Mouse (Mus musculus) monocyte, adult 5-6 weeks (primary cell): ENCODE measurements around the gene 2010109A12Rik. TPM values are rescaled to one million over a fixed set of nuclear protein-coding genes. Genes with fewer than 3 reads are reported as not detected.

Experiments
- ATAC-seq: fragments of 153-309, 156-312 bp; replicated peaks from 2 replicates; pipeline ENCODE4 v1.8.0; 2017; ENCODE audit warnings: mild to moderate bottlenecking; ENCODE audit not compliant: low TSS enrichment, insufficient number of reproducible peaks, severe bottlenecking, poor library complexity, low FRiP score
- total RNA-seq: library from RNA; stranded (forward); fragments of 200-1000, 200-491, 200-594 nt; gene quantifications from 3 replicates; pipeline ENCODE4 v1.2.3, GENCODE M21; 2017

2010109A12Rik gene
- total RNA-seq, 1 experiment from 2014 or later: 4.9 TPM

GRCm38 (mm10) chr5:93224549-93224948 lies 18.2 kb downstream of the 2010109A12Rik start:
- ATAC-seq: no peak

DNA sequence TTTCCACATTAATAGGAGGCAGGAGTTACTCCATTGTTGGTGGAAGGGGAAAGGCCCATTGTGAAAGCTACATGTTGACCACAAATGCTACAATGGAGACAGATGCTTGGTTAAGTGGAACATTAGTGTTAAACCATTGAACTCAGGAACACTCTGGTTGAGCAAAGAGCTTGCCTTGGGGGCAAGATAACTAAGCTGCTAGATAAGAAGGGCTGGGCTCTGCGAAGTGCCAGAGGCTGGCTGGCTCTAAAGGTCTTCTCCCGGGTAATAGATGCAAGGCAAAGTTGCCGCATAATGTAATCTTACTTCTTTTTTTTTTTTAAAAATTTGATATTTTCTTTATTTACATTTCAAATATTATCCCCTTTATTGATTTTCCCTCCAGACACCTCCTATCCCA lies 20.8 kb downstream of the 2010109A12Rik start:
- ATAC-seq: no peak

GRCm38 (mm10) chr5:93229527-93229926 lies 23.2 kb downstream of the 2010109A12Rik start:
- ATAC-seq: no peak

GRCm38 (mm10) chr5:93231721-93232120 lies 25.4 kb downstream of the 2010109A12Rik start:
- no peak for ATAC-seq

DNA sequence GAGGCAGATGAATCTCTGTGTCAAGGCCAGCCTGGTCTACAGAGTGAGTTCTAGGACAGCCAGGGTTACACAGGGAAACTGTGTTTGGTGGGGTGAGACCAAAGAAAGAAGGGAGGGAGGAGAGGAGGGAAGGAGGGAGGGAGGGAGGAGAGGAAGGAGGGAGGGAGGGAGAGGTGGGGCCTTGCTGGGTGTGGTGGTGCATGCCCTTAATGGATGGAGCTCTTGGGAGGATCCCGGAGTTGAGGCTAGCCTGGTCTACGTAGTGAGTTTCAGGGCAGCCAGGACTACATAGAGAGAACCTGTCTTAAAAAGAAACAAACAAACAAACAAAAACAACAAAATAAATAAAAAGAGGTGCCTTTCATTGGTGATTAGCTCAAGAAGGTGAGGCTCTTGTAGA lies 26.5 kb downstream of the 2010109A12Rik start:
- ATAC-seq: no peak

DNA sequence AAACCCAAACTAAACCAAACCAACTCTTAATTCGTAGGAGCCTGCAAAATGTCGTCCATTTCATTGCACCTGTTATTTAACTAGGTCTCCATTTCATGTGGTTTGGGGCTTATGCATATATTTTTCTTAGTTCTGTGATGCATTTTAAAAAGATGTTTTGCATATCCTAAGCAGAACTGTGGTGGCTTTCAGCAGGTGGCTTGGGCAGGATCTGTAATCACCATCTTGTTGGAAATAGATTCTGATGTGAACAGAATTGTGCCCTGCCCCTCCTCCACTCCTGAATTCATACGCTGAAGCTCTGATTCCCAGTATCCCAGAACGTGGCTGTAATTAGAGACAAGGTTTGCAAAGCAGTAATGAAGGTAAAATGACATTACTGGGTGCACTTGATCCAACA lies 27.8 kb downstream of the 2010109A12Rik start:
- ATAC-seq: no peak

DNA sequence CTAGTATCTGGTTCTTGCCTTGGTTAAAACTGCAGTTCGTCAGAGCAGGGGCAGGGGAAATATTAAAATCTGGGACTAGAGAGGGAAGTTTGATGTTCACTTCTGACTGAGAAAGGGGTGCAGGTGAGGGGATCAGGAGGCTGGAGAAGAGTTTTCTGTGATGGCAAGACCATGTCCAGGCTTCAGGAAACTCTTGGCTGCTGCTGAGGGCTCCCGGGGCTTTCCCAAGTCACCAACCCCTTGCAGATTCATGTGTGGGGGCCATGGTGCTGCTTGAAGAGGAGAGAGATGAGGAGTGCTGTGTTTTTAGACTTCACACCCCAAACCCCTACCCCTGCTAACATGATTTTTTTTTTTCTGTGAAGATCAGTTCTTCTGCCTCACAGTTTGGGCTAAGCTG lies 28.3 kb downstream of the 2010109A12Rik start:
- ATAC-seq: no peak

DNA sequence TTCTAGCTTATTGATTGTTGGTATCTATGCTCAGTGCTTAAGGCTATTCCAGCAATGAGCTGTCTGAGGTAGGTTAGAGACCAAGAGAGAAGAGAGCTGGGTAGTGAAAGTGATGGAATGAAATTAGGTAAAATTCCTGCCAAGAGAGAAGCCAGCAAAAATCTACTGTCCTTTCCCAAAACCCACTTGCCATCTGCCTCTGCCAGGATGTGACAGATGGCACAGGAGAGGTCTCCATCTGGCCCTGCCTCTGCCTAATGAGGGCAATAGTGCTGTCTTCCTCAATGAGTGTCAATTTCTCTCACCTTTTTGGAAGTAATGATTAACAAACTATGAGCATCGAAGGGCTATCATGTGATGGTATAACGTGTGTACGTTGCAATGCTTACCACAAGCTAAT lies 29.6 kb downstream of the 2010109A12Rik start:
- no peak for ATAC-seq

- no peak for ATAC-seq
Observed at GRCm38 (mm10) chr5:93236541-93236940, 30.2 kb downstream of the 2010109A12Rik start.

- ATAC-seq: no peak
Observed at GRCm38 (mm10) chr5:93239590-93240544, 33.5 kb downstream of the 2010109A12Rik start.

DNA sequence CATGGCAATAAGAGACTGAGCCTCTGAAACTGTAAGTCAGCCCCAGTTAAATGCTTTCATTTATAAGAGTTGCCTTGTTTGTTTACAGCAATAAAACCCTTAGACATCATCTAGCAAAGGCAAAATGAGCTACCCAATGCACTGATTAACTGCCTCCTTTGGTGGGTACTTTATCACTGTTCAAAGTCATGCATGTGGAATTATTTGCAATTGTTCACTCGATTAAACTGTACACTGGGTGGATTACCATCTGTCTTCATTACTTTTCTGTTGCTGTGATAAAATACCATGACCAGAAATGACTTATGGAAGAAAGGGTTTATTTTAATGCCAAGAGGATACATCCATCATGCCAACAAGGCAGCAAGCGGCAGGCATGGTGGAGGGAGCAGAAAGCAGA lies 39.0 kb downstream of the 2010109A12Rik start:
- no peak for ATAC-seq

- no peak for ATAC-seq
Observed at GRCm38 (mm10) chr5:93249940-93250578, 43.7 kb downstream of the 2010109A12Rik start.

DNA sequence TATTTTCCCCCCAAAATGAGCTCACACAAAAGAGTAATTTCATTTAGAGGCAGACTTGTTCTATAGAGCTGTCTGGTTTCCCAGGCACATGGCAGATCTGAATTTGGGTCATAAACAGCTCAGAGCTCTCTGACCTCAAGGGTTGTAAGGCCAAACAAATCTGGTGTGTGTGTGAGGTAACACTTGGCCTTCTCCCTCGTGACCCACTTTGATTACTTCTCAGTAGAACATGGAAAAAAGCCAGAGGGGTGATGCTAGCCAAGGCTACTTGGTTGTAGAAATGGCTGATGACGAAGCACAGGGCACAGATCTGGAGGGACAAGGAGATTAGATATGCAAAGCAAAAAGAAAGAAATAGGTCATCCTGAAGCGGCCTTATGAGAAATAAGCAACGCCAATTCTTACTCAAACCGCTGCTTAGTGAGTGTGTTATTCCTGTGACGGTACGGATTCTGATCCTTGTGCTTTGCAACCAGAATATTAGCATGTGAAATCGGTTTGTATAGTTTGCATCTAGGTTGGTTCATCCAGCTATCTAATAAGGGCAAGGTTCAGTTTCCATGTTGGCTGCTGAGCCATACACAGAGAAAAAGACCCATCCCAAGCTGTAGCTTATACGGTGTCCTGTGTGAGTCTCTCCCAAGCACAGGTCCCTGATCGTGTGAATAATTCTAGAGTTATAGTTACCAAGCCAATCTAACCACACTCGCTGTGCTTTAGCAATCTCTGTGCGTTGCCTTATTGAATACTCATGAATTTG lies 44.9 kb downstream of the 2010109A12Rik start:
- no peak for ATAC-seq

GRCm38 (mm10) chr5:93255759-93256265 lies 49.5 kb downstream of the 2010109A12Rik start:
- ATAC-seq: no peak

DNA sequence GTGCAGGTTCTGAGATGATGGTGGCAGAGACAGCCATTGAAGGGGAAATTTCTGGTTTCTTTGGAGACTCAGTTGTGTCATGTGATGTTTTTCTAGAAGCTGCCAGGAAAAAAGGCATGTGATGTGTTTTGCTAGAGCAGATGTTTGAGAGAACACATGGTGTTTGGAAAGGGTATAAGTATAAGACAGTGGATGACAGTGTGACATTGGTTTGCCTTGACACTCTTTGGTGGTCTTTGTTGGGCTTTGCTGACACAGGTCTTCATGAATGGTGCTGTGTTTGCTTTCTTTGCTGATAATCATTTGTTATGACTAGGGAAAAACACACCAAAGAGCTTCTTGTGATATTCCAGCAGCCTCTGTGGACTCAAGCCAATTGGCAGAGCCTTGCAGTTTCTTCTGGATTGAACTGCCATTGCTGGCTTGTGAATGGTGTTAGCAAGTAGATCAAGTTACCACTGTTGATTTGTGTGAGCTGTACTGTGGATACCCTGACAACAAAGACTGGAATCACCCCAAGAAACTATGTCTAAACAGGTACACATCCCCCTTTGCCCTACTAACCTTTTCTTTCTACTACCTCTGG lies 50.6 kb downstream of the 2010109A12Rik start:
- no peak for ATAC-seq

DNA sequence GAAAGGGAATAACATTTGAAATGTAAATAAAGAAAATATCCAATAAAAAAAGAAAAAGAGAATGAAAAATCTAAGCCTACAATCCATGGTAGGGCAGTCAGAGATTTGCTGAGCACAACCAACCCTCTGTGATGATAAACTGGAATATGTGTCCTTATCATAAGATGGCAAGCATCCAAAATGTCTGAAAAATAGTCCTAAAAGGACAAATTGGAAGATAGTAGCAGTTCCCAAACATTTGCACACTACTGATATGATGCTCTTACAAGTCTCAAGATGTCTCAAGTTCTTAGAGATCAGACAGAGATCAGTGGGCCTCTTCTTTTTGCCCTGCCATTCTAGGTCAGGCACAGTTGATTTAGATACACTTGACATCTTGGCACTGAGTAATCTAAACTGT lies 53.0 kb downstream of the 2010109A12Rik start:
- no peak for ATAC-seq

- no peak for ATAC-seq
Observed at GRCm38 (mm10) chr5:93260983-93261382, 54.7 kb downstream of the 2010109A12Rik start.

GRCm38 (mm10) chr5:93262751-93263150 lies 56.4 kb downstream of the 2010109A12Rik start:
- ATAC-seq: no peak
